15 mouse cellular contexts compared by ENCODE assay signal in genomic region chr5:131457999-131458398, GRCm38 (mm10).
DNase-seq lines count a peak whose midpoint lies in the region; ATAC-seq lines count a peak whose summit lies in the region.
"Had no signal": no experiment of that assay in that cellular context is flagged by ENCODE, and none has a peak within 500 bp of the region (broad histone marks: within the 10 kb centered on the region; RNA-seq: fewer than 3 reads in every experiment).

No protein-coding gene starts in this region.

- ATAC-seq in forebrain, embryonic 13.5 days = peak; percentile 82
- ATAC-seq in hindbrain, embryonic 15.5 days (ENCODE audit: low FRiP score, low read depth) = peak; percentile 69

- peaks cover 51% of the 10 kb centered on the region for H3K4me1 ChIP-seq in forebrain, embryonic 13.5 days
- H3K4me1 ChIP-seq in forebrain, embryonic 10.5 days = peaks cover 2% of the 10 kb centered on the region; the same call in 1 of the 2 replicates
- H3K4me1 ChIP-seq in hindbrain, embryonic 15.5 days (replicated peaks) = peaks cover 30% of the 10 kb centered on the region
- no peaks in the 10 kb centered on the region for H3K4me1 ChIP-seq in heart, embryonic 10.5 days
- H3K4me1 ChIP-seq: embryonic facial prominence, embryonic 12.5 days; heart, embryonic 13.5 days had no signal

- H3K4me2 ChIP-seq in forebrain, embryonic 13.5 days = no peak overlapping the region
- H3K4me2 ChIP-seq in hindbrain, embryonic 15.5 days = no peak overlapping the region
- H3K4me2 ChIP-seq: embryonic facial prominence, embryonic 12.5 days; heart, embryonic 13.5 days; liver, embryonic 11.5 days; midbrain, embryonic 12.5 days had no signal

- H3K27me3 ChIP-seq in forebrain, embryonic 13.5 days = no peaks in the 10 kb centered on the region
- H3K27me3 ChIP-seq in forebrain, embryonic 10.5 days (ENCODE audit: poor library complexity, severe bottlenecking) = no peaks in the 10 kb centered on the region
- H3K27me3 ChIP-seq in hindbrain, embryonic 15.5 days = no peaks in the 10 kb centered on the region
- no peaks in the 10 kb centered on the region for H3K27me3 ChIP-seq in heart, embryonic 10.5 days (ENCODE audit: insufficient read depth, poor library complexity, severe bottlenecking)
- H3K27me3 ChIP-seq: embryonic facial prominence, embryonic 12.5 days; heart, embryonic 13.5 days; midbrain, embryonic 12.5 days had no signal

- DNase-seq in forebrain, embryonic 10.5 days (ENCODE audit: extremely low spot score, low spot score) = no peak
- DNase-seq in brain, adult 2 months (ENCODE audit: low read depth, low spot score) = peak; percentile 41
- DNase-seq in layer of hippocampus, postnatal 14 days (ENCODE audit: low spot score in 2 of 2) = peak; percentile 76 to 93
- no peak for DNase-seq in heart, postnatal 10 days
- DNase-seq in heart, embryonic 10.5 days (ENCODE audit: low spot score) = no peak
- no peak for DNase-seq in heart, adult 18-20 months
- DNase-seq: adrenal gland, adult 2 months; gastrocnemius, postnatal 10 days; right cerebral cortex, adult 18-20 months had no signal

- H3K9me3 ChIP-seq in forebrain, embryonic 13.5 days (replicated peaks) = no peaks in the 10 kb centered on the region
- peaks cover 3% of the 10 kb centered on the region; the same call in 1 of the 2 replicates for H3K9me3 ChIP-seq in forebrain, embryonic 10.5 days
- H3K9me3 ChIP-seq in hindbrain, embryonic 15.5 days = no peaks in the 10 kb centered on the region
- no peaks in the 10 kb centered on the region for H3K9me3 ChIP-seq in heart, embryonic 10.5 days
- H3K9me3 ChIP-seq: embryonic facial prominence, embryonic 12.5 days; heart, embryonic 13.5 days; midbrain, embryonic 12.5 days had no signal

- peaks cover 95% of the 10 kb centered on the region for H3K36me3 ChIP-seq in forebrain, embryonic 13.5 days (ENCODE audit: poor library complexity, severe bottlenecking)
- peaks cover 98% of the 10 kb centered on the region for H3K36me3 ChIP-seq in forebrain, embryonic 10.5 days (replicated peaks)
- peaks cover 44% of the 10 kb centered on the region for H3K36me3 ChIP-seq in hindbrain, embryonic 15.5 days
- H3K36me3 ChIP-seq in heart, embryonic 10.5 days = peaks cover 92% of the 10 kb centered on the region

- H3K4me3 ChIP-seq in forebrain, embryonic 13.5 days = no peak overlapping the region
- H3K4me3 ChIP-seq in forebrain, embryonic 10.5 days = no peak overlapping the region
- H3K4me3 ChIP-seq in hindbrain, embryonic 15.5 days = no peak overlapping the region
- no peak overlapping the region for H3K4me3 ChIP-seq in heart, embryonic 10.5 days
- H3K4me3 ChIP-seq: embryonic facial prominence, embryonic 12.5 days; heart, embryonic 13.5 days; midbrain, embryonic 12.5 days had no signal

- intact Hi-C loops in heart, postnatal 10 days (cut with DNase I) = no loop called here

- no peak overlapping the region for H3K9ac ChIP-seq in forebrain, embryonic 13.5 days
- no peak overlapping the region for H3K9ac ChIP-seq in hindbrain, embryonic 15.5 days
- H3K9ac ChIP-seq: embryonic facial prominence, embryonic 12.5 days; heart, embryonic 13.5 days; midbrain, embryonic 12.5 days had no signal

- WGBS in forebrain, embryonic 13.5 days = 37% methylated on average over 7 of the region's 7 CpGs
- 88% methylated on average over 7 of the region's 7 CpGs for WGBS in forebrain, embryonic 10.5 days
- WGBS in hindbrain, embryonic 15.5 days = 45% methylated on average over 7 of the region's 7 CpGs
- 91% methylated on average over 7 of the region's 7 CpGs for WGBS in heart, embryonic 10.5 days

- H3K27ac ChIP-seq in forebrain, embryonic 13.5 days = peak overlapping the region; percentile 80
- H3K27ac ChIP-seq in forebrain, embryonic 10.5 days = no peak overlapping the region
- H3K27ac ChIP-seq in hindbrain, embryonic 15.5 days (replicated peaks) = peak overlapping the region; percentile 36; the same call in 1 of the 2 replicates
- H3K27ac ChIP-seq in heart, embryonic 10.5 days = no peak overlapping the region
- H3K27ac ChIP-seq: embryonic facial prominence, embryonic 12.5 days; heart, embryonic 13.5 days had no signal

Comparison
In these comparisons a context has a peak if more than half of its experiments do, and no peak if none do; other contexts are left out.
1. H3K27ac ChIP-seq: peak in forebrain, embryonic 13.5 days (single experiment) and hindbrain, embryonic 15.5 days (single experiment); none in forebrain, embryonic 10.5 days (single experiment) and heart, embryonic 10.5 days (single experiment).
2. DNase-seq: peak in brain, adult 2 months (single experiment) and layer of hippocampus, postnatal 14 days (2 of 2); none in forebrain, embryonic 10.5 days (single experiment), heart, postnatal 10 days (0 of 2), heart, embryonic 10.5 days (single experiment) and heart, adult 18-20 months (0 of 2).